Mouse (Mus musculus) gastrocnemius, postnatal 4 days (tissue): ENCODE data around the gene Lmo2. TPM values are rescaled to one million over a fixed set of nuclear protein-coding genes. Genes with fewer than 3 reads are reported as not detected.
"Not testable (repeated sequence)": the region's sequence is repeated elsewhere in the genome, so short reads cannot be mapped to it uniquely, and the experiment has no call there.

Source experiments
- DNase-seq, 2 experiments: peaks; one replicate each; pipeline ENCODE4 v3.0.0; 2021 to 2022; ENCODE audit warnings: low spot score in 2 of 2, mixed read lengths in 2 of 2
- total RNA-seq, 2 experiments: library from RNA; stranded (reverse); gene quantifications; 2 replicates each; pipeline ENCODE4 v1.2.3; 2021

Lmo2 gene
- total RNA-seq, 2 experiments from 2014 or later = 21.2 to 23.2 TPM

- no peak for DNase-seq
Measured at GRCm38 (mm10) chr2:103971838-103972237, 14.1 kb downstream of the Lmo2 start.

GRCm38 (mm10) chr2:103975904-103976303, 18.1 kb downstream of the Lmo2 start:
- no peak for DNase-seq

GRCm38 (mm10) chr2:103977216-103977615, 19.4 kb downstream of the Lmo2 start:
- no peak for DNase-seq

GRCm38 (mm10) chr2:103977716-103978115, 19.9 kb downstream of the Lmo2 start:
- no peak for DNase-seq

- peak; percentile 62 to 75 for DNase-seq
Measured at GRCm38 (mm10) chr2:103982250-103982649, 24.5 kb downstream of the Lmo2 start.

GRCm38 (mm10) chr2:103983146-103983545, 25.4 kb downstream of the Lmo2 start:
- no peak for DNase-seq

GRCm38 (mm10) chr2:103987595-103987994, 29.8 kb downstream of the Lmo2 start:
- not testable (repeated sequence) for DNase-seq

- DNase-seq = no peak
Measured at GRCm38 (mm10) chr2:103989724-103990123, 31.9 kb downstream of the Lmo2 start.

GRCm38 (mm10) chr2:103991303-103991702, 33.5 kb downstream of the Lmo2 start:
- no peak for DNase-seq

- DNase-seq = no peak
Measured at GRCm38 (mm10) chr2:103992162-103992561, 34.4 kb downstream of the Lmo2 start.

GRCm38 (mm10) chr2:103992618-103993332, 35.0 kb downstream of the Lmo2 start:
- no peak for DNase-seq

- DNase-seq = no peak
Measured at GRCm38 (mm10) chr2:104001076-104001475, 43.3 kb downstream of the Lmo2 start.

- no peak for DNase-seq
Measured at GRCm38 (mm10) chr2:104001861-104002260, 44.1 kb downstream of the Lmo2 start.

GRCm38 (mm10) chr2:104002711-104003413, 45.1 kb downstream of the Lmo2 start:
- peak in 1 of 2 experiments; percentile 44 for DNase-seq

- no peak for DNase-seq
Measured at GRCm38 (mm10) chr2:104007793-104008519, 50.2 kb downstream of the Lmo2 start.

- not testable (repeated sequence) for DNase-seq
Measured at GRCm38 (mm10) chr2:104008853-104009252, 51.1 kb downstream of the Lmo2 start.

GRCm38 (mm10) chr2:104023096-104023495, 65.3 kb downstream of the Lmo2 start:
- no peak for DNase-seq

- DNase-seq = no peak
Measured at GRCm38 (mm10) chr2:104024656-104025055, 66.9 kb downstream of the Lmo2 start.

- DNase-seq = peak; percentile 75 to 85
Measured at GRCm38 (mm10) chr2:104027458-104028138, 69.8 kb downstream of the Lmo2 start, which contains the start of gene Fbxo3. Gene Fbxo3 (plus strand): TSS chr2:104027721.

- no peak for DNase-seq
Measured at GRCm38 (mm10) chr2:104028139-104028723, 70.4 kb downstream of the Lmo2 start, which contains the start of gene 4931422A03Rik. Gene 4931422A03Rik (minus strand): TSS chr2:104028361.

GRCm38 (mm10) chr2:104029074-104029473, 71.3 kb downstream of the Lmo2 start:
- DNase-seq = no peak
